Mouse (Mus musculus) megakaryocyte, embryonic 14.5 days (primary cell): ENCODE results near the gene Adgrv1.

Experiments
- FLI1 ChIP-seq: IDR thresholded peaks from 2 replicates; pipeline ENCODE4 v1.6.1; 2012; ENCODE audit warnings: low read length, inconsistent platforms, mixed read lengths
- GATA1 ChIP-seq: IDR thresholded peaks from 3 replicates; pipeline ENCODE4 v1.6.1; 2012; ENCODE audit warnings: mixed read lengths, low read length, inconsistent platforms, borderline replicate concordance

GRCm38 (mm10) chr13:81222377-81222776 is 410.6 kb downstream of the Adgrv1 start:
- TF ChIP-seq GATA1, result no peak
- no peak for TF ChIP-seq FLI1
